Mouse (Mus musculus): ENCODE results near the gene Cyp2c23.

Cyp2c23 gene

GRCm38 (mm10) chr19:43973711-43974110, 55.3 kb downstream of the Cyp2c23 start:
- no peak for DNase-seq (ENCODE audit: extremely low spot score, low read depth, low spot score)

DNA sequence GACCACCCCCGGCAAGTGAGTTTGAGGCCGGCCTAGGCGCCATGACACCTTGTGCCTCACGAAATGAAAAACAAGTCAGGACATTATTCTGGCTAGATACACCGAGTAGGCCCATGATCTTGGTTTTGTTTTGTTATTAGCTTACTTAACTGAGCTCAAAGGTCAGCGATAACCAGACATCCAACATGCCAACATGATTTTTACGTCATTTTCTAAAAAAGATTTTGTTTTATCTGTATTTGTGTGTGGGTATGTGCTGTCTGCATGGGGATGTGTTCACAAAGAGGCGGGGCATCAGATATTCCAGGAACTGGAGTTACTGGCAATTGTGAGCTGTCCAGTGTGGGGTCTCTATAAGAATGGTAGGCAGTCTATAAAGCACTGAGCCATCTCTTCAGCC, 56.9 kb downstream of the Cyp2c23 start:
- no peak for DNase-seq (ENCODE audit: extremely low spot score, low read depth, low spot score)

- DNase-seq (ENCODE audit: extremely low spot score, low read depth, low spot score) = no peak
These were observed 60.5 kb downstream of the Cyp2c23 start for GRCm38 (mm10) chr19:43968436-43969026.

- no peak for DNase-seq (ENCODE audit: extremely low spot score, low read depth, low spot score)
These were observed 62.5 kb downstream of the Cyp2c23 start for GRCm38 (mm10) chr19:43966481-43966880.

GRCm38 (mm10) chr19:43965496-43966085, 63.4 kb downstream of the Cyp2c23 start:
- no peak for DNase-seq (ENCODE audit: extremely low spot score, low read depth, low spot score)

GRCm38 (mm10) chr19:43962795-43963194, 66.2 kb downstream of the Cyp2c23 start:
- DNase-seq (ENCODE audit: extremely low spot score, low read depth, low spot score) = no peak

- DNase-seq (ENCODE audit: extremely low spot score, low read depth, low spot score) = no peak
These were observed 67.8 kb downstream of the Cyp2c23 start for GRCm38 (mm10) chr19:43961185-43961584.

DNA sequence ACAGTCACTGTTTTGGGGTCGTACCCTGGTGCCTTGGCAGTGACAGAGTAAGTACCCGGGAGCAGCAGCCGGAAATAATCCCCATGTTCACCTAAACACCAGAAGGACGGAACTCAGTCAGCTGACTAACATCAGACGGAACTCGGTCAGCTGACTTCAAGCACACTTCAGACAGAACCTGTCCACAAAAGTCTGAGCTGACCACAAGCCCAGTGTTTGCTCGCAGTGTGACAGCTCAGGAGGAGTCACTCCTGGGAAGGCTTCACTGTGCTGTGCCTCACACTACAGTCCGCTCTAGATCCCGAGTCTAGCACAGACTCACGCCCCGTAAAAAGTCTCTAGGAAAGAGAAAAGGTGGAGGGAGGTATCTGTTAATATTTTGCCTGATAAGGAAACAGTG, 69.0 kb downstream of the Cyp2c23 start:
- DNase-seq (ENCODE audit: extremely low spot score, low read depth, low spot score) = no peak

DNA sequence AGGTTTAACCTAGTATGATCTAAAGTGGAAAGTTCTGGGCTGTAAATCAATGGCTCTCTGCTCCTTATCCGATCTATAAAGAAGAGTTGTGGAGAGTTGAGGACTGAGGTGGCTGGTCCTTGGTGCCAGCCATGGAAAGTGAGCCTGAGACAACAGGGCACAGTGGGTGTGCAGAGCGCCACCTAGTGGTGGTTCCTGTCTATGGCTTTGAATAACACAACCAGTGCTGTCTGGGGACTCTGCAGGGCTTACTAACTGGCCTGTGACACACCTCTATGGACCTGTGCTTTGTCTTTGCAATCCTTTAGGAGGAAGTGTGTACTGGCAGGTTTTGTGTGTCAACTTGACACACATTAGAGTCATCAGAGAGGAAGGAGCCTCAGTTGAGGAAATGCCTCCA, 69.8 kb downstream of the Cyp2c23 start:
- no peak for DNase-seq (ENCODE audit: extremely low spot score, low read depth, low spot score)

DNA sequence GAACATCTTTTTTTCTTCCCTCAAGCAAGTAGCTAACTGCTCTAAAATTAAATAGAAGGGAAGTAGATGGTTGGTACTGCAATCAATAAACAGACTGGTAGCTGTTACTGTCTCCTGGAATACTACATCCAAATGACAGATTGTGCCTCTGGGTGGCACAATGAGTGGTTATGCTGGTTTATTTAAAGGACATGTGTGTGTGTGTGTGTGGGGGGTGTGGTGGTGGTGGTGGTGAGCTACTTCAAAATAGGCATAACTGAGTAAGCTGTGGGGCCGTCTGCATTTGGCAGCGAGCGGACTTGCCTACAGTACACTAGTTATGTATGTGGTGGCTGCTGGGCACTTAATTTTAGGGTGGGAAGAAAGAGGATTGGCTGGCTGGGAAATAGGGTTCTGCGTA, 71.1 kb downstream of the Cyp2c23 start:
- no peak for DNase-seq (ENCODE audit: extremely low spot score, low read depth, low spot score)

DNA sequence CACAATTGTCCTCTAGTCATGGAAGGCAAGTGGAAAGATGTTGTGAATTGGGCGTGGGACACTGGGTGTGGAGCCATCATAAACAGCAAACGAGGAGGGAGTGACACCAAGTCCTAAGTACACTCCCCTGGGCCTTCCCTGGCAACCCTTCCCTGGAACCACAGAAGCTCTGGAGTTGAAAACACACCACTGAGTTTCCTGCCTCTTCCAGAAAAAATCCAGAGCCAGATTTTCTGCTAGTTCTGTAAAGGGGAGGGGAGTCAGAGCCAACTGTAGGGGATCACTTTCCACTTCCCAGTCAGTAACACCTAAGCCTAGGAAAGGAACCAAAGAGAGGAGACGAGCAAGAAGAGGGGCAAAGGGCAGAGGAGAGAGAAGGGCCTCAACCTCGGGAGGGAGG, 71.6 kb downstream of the Cyp2c23 start:
- DNase-seq (ENCODE audit: extremely low spot score, low read depth, low spot score) = no peak

GRCm38 (mm10) chr19:43955266-43955665, 73.7 kb downstream of the Cyp2c23 start:
- no peak for DNase-seq (ENCODE audit: extremely low spot score, low read depth, low spot score)
